Mouse (Mus musculus): ENCODE measurements around the gene Sall1. TPM values are rescaled to one million over a fixed set of nuclear protein-coding genes. Genes with fewer than 3 reads are reported as not detected.

The Sall1 gene
- polyA plus RNA-seq, 1 experiment from 2014 or later, result 0.85 TPM

DNA sequence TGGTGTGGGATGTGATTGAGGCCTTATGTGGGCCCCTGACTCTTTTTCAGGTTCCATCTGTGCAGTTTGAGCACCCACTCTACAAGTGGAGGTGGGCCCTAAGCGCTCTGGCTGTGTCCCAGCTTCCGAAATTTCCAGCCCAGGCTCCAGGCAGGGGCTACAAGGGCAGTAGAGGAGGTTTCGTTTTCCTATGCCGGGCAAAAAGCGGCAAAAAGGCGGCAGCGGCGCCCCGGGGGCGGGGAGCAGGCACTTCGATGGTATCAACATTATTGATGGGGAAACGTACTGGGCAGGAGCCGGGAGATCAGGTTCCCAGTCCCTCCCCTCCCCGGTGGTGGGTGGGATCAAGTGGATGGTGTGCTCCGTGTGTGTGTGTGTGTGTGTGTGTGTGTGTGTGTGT is 2.3 kb upstream of the Sall1 start:
- Histone ChIP-seq H3K4me1 (replicated peaks) (no peaks in the 10 kb centered on the region), H3K4me2 (peak overlapping the region; percentile 55), H3K9ac (no peak overlapping the region), H3K9me3 (replicated peaks) (no peaks in the 10 kb centered on the region), H3K4me3 (replicated peaks) (peak overlapping the region; percentile 21; the same call in 1 of the 2 replicates), H3K36me3 (no peaks in the 10 kb centered on the region), H3K27me3 (peaks cover 83% of the 10 kb centered on the region), H3K27ac (no peak overlapping the region)
- WGBS (ENCODE audit: insufficient replicate concordance), result 2% methylated on average over 15 of the region's 15 CpGs
- ATAC-seq (ENCODE audit: low read depth) (no peak), DNase-seq (no peak)

DNA sequence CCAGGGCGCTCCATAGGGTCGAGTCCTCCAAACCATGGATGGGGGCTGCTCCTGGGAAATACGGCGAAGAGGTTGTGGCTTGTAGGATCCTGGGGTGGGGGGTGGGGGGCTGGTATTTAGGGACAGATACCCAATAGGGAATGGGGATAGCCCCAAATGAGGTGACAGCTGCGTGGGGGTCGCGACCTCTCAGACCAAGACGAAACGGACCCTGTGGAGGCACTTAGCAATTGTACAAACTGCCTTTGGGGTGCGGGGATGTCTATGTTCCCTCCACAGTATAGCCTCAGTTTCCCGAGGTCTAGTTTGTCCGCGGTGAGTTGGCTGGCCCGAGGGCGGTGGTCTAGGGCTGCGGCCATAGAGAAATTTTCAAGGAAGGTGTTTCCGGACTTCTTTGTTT is 1.8 kb upstream of the Sall1 start:
- no peaks in the 10 kb centered on the region for H3K36me3 ChIP-seq
- ATAC-seq (ENCODE audit: low read depth) (no peak), DNase-seq (no peak)
- 4% methylated on average over 17 of the region's 17 CpGs for WGBS (ENCODE audit: insufficient replicate concordance)
- peaks cover 88% of the 10 kb centered on the region for H3K27me3 ChIP-seq
- H3K4me3 ChIP-seq (replicated peaks), result 0 out of 2 replicates have a peak overlapping the region, but pooled peaks have one; percentile 21
- no peak overlapping the region for H3K9ac ChIP-seq
- no peaks in the 10 kb centered on the region for H3K4me1 ChIP-seq (replicated peaks)
- H3K9me3 ChIP-seq (replicated peaks), result no peaks in the 10 kb centered on the region
- H3K27ac ChIP-seq, result no peak overlapping the region
- peak overlapping the region; percentile 55 for H3K4me2 ChIP-seq

DNA sequence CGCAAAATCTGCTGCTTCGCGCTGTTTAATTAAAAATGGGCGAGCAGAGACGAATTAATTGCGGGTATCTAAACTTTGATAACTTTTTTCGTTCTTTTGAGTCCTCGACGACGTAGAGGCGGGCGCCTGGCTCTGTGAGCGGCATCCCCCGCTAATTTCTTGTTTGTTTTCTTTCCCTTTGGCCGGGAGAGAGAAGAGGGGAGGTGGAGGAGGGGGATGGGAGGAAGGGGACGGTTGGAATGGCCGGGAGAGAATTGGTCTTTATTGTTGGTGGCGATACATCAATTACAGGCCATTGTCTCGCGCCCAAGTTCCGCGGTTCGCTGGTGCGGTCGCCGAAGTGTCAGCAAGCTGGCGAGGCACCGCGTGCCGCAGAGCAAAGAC is 1.2 kb upstream of the Sall1 start:
- H3K4me2 ChIP-seq, result peak overlapping the region; percentile 55
- H3K9me3 ChIP-seq (replicated peaks), result no peaks in the 10 kb centered on the region
- no peaks in the 10 kb centered on the region for H3K36me3 ChIP-seq
- no peak overlapping the region for H3K27ac ChIP-seq
- H3K4me3 ChIP-seq (replicated peaks), result peak overlapping the region; percentile 56; the same call in 1 of the 2 replicates
- DNase-seq (no peak), ATAC-seq (ENCODE audit: low read depth) (no peak)
- 1% methylated on average over 30 of the region's 30 CpGs for WGBS (ENCODE audit: insufficient replicate concordance)
- no peak overlapping the region for H3K9ac ChIP-seq
- peaks cover 93% of the 10 kb centered on the region for H3K27me3 ChIP-seq
- H3K4me1 ChIP-seq (replicated peaks), result no peaks in the 10 kb centered on the region

DNA sequence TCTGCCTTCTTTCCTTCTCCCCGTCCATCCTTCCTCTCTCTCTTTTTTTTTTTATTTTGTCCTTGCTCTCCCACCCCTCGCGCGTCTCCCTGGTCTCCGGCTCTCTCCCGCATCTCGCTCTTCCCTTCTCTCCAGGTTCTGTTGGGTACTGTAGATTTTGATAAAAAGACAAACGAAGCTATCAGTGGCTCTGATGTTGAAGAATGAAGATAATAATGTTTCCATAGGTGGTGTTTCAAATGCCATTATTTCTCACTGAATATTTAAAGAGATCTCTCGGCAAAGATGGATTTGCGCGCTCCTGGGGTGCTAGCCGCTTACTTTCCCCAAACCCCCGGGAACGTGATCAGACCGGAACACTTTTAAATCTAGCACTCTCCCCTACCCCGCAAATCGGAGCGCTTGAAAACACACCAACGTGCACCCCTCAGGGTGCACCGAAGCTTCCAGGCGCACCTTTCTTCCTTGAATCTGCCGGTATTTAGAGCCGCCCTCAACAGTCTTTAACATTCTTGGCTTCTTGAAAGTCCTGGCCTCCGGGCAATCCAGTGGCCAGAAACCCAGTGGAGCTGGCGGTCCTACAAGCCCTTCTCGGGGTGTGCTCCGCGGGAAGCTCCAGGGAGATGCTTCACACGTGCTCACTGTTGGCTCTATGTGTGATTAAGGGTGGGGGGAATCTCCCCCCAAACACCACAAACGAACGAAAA is 702 bp upstream of the Sall1 start:
- H3K36me3 ChIP-seq, result no peaks in the 10 kb centered on the region
- no peak for ATAC-seq (ENCODE audit: low read depth)
- no peaks in the 10 kb centered on the region for H3K9me3 ChIP-seq (replicated peaks)
- H3K9ac ChIP-seq, result no peak overlapping the region
- no peaks in the 10 kb centered on the region for H3K4me1 ChIP-seq (replicated peaks)
- peaks cover 98% of the 10 kb centered on the region for H3K27me3 ChIP-seq
- H3K4me3 ChIP-seq (replicated peaks), result peak overlapping the region; percentile 56
- H3K4me2 ChIP-seq, result peak overlapping the region; percentile 55
- no peak for DNase-seq
- whole genome bisulfite sequencing (ENCODE audit: insufficient replicate concordance), result 1% methylated on average over 31 of the region's 31 CpGs
- no peak overlapping the region for H3K27ac ChIP-seq

DNA sequence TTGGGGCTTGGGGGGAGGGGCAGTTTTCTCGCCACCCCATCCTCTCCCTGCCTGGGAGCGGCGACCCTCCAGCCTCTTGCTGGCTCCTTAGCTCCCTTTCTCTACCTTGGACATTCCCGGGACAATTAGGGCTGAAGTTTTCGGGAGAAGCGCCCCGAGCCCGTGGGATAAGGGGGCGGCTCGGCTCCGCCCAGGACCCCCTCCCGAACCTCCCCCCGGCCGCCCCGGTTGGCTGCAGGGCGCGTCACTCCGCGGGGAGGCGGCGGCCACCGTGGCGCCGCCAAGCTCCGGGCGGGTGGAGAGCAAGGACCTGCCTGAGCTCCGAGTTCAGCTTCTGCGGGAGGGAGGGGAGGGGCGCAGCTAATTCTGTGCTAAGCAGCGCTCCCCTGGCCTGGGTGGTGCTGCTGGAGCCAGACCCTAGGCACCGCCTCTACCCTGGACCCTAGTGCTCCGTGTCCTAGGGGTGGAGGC is 556 bp downstream of the Sall1 start:
- H3K27me3 ChIP-seq, result peaks cover 95% of the 10 kb centered on the region

DNA sequence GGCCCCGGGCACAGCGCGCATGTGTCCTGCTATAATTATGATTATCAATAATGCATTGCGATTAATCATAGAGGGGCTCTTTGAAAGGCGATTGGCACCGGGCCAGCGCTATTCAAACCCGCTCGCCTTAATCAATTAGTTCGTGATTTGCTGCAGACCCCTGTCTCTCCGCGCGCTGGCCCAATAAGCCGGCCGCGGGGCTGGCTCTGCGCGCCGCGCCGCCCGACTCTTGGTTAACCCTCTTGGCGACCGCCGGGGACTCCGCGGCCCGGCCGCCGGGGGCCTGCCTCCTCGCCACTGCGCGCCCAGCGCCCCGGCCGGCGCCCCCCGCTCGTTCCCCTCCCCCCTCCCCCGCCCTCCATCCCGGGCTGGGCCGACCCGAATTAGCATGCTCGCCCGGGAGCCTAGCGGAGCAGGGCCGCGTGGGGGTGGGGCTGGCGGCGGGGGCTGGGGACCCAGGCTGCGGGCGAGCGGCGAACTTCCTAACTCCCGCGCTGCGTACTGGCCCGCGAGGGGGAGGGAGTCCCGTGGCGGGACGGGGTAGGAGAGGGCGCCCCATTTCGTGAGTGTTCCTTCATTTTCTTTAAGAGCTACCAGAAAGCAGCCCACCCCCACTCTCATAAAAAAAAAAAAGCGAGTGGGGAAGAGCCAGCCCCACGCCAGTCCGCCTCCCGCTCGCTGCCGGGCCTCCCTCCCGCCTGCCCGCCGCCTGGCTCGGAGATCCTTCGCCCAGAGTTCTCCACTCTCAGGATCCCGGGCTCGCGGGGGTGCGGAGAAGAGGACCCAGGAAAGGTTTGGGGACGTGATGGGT is 1.2 kb downstream of the Sall1 start:
- H3K36me3 ChIP-seq, result no peaks in the 10 kb centered on the region
- WGBS (ENCODE audit: insufficient replicate concordance), result under 1% methylated on average over 77 of the region's 80 CpGs

More for the DNA sequence above, 556 bp downstream of the Sall1 start:
- peak overlapping the region; percentile 66 for H3K27ac ChIP-seq
- no peak overlapping the region for H3K9ac ChIP-seq
- H3K4me2 ChIP-seq, result peak overlapping the region; percentile 55
- H3K4me3 ChIP-seq (replicated peaks), result peak overlapping the region; percentile 56
- ATAC-seq (ENCODE audit: low read depth) (peak; percentile 57), DNase-seq (no peak)
- H3K4me1 ChIP-seq (replicated peaks), result no peaks in the 10 kb centered on the region
- 1% methylated on average over 32 of the region's 32 CpGs for WGBS (ENCODE audit: insufficient replicate concordance)
- no peaks in the 10 kb centered on the region for H3K9me3 ChIP-seq (replicated peaks)
- H3K36me3 ChIP-seq, result no peaks in the 10 kb centered on the region

DNA sequence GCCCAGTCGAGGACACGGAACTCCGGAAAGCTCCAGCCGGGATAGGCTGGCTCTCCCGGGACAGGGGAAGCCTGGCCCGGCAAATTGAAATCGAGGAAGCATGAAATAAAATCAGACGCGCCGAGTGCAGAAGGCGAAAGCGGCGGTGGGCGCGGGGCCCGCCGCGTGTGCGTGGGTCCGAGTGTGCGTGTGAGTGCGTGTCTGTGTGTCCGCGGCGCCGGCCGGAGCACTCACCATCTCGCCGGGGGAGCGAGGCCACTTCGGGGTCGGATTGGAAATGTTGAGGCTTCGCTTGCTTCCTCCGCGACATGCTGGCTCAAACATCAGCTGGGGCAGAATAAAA is 1.9 kb downstream of the Sall1 start:
- H3K4me3 ChIP-seq (replicated peaks), result peak overlapping the region; percentile 56
- H3K9me3 ChIP-seq (replicated peaks), result no peaks in the 10 kb centered on the region
- DNase-seq, result no peak
- peak overlapping the region; percentile 64 for H3K27ac ChIP-seq
- H3K36me3 ChIP-seq, result no peaks in the 10 kb centered on the region
- peak overlapping the region; percentile 55 for H3K4me2 ChIP-seq
- under 1% methylated on average over 35 of the region's 35 CpGs for WGBS (ENCODE audit: insufficient replicate concordance)
- H3K4me1 ChIP-seq (replicated peaks), result no peaks in the 10 kb centered on the region
- peak overlapping the region; percentile 66 for H3K9ac ChIP-seq
- peaks cover 95% of the 10 kb centered on the region for H3K27me3 ChIP-seq
- ATAC-seq (ENCODE audit: low read depth), result no peak

More for the DNA sequence above, 1.2 kb downstream of the Sall1 start:
- DNase-seq, result no peak
- Histone ChIP-seq H3K4me2 (peak overlapping the region; percentile 55), H3K27ac (peak overlapping the region; percentile 66; the same call in 1 of the 2 replicates), H3K4me1 (replicated peaks) (no peaks in the 10 kb centered on the region), H3K9ac (peak overlapping the region; percentile 66), H3K4me3 (replicated peaks) (peak overlapping the region; percentile 56), H3K9me3 (replicated peaks) (no peaks in the 10 kb centered on the region), H3K27me3 (peaks cover 95% of the 10 kb centered on the region)
- ATAC-seq (ENCODE audit: low read depth), result peak; percentile 48

DNA sequence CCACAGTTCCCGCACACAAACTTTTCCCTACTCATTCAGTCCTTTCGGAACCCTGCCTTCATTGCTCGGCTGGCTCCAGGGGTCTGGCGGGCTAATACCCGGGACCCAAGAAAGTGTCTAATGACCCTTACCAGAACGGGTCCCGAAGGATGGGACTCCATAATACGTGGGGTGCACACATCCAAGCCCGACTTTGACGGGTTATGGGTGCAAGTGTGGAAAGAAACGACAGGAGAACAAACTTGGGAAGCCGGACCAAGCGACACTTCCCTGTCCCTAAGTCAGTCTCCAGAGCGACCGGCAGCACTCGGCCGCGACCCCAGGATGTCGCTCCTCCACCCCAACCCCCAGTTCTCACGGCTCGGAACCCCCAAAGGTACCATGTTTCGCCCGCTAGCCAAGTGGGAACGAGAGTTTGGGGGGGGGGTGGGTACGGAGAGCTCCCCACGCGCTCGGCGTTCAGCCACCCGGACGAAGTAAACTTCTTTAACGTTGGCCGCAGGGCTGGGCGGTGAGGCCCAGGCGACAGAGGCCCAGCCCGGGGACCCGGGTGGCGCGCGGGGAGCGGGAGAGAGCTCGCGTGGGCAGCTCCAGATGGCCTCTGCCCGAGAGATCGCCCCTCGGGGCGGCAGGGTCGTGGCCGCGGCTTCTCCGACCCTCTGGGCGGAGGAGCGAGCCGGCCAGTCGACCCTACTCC is 2.4 kb downstream of the Sall1 start:
- H3K9ac ChIP-seq, result peak overlapping the region; percentile 66
- peak overlapping the region; percentile 56 for H3K4me3 ChIP-seq (replicated peaks)
- H3K4me1 ChIP-seq (replicated peaks), result no peaks in the 10 kb centered on the region
- WGBS (ENCODE audit: insufficient replicate concordance), result 1% methylated on average over 55 of the region's 55 CpGs
- peak; percentile 8; the same call in 1 of the 2 replicates for ATAC-seq (ENCODE audit: low read depth)
- peak overlapping the region; percentile 64 for H3K27ac ChIP-seq
- no peaks in the 10 kb centered on the region for H3K36me3 ChIP-seq
- DNase-seq, result no peak
- H3K4me2 ChIP-seq, result peak overlapping the region; percentile 55
- H3K9me3 ChIP-seq (replicated peaks), result no peaks in the 10 kb centered on the region
- peaks cover 95% of the 10 kb centered on the region for H3K27me3 ChIP-seq

DNA sequence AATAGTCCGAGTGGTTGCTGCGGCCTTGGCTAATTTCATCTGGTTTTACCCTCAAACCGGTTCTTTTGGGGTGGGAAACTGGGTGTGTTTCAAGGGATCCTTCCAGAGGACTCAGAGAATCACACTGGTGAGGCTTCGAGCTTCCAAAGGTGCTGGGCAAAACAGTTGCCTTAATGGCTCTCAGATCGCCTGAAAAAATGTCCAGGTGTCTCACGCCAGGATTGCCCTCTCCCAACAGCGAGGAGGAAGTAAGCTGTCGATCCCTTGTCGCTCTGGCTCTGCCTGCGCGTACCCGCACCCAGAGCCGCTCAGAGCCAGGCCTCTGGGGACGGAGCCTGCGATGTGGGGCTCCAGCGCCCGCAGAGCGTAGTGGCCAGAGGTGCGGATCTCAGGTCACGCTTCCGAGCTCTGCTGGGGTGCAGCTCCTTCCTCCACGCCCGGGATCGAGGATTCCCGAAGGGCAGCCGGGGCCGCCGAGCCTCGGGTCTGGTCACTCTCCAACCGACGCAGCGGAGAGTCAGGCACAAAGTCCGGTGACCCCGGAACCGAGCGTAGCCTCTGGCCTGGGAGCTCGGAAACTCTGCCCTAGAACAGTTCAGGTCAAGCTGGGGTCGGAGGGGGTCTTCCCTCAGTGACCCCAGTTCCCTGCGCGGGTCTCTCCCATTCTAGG is 3.1 kb downstream of the Sall1 start:
- Histone ChIP-seq H3K4me1 (replicated peaks) (no peaks in the 10 kb centered on the region), H3K36me3 (no peaks in the 10 kb centered on the region), H3K9ac (peak overlapping the region; percentile 66), H3K9me3 (replicated peaks) (no peaks in the 10 kb centered on the region), H3K27me3 (peaks cover 91% of the 10 kb centered on the region), H3K4me2 (peak overlapping the region; percentile 55), H3K4me3 (replicated peaks) (peak overlapping the region; percentile 56), H3K27ac (peak overlapping the region; percentile 64)
- DNase-seq (no peak), ATAC-seq (ENCODE audit: low read depth) (peak; percentile 14; the same call in 1 of the 2 replicates)
- WGBS (ENCODE audit: insufficient replicate concordance), result 2% methylated on average over 40 of the region's 40 CpGs

DNA sequence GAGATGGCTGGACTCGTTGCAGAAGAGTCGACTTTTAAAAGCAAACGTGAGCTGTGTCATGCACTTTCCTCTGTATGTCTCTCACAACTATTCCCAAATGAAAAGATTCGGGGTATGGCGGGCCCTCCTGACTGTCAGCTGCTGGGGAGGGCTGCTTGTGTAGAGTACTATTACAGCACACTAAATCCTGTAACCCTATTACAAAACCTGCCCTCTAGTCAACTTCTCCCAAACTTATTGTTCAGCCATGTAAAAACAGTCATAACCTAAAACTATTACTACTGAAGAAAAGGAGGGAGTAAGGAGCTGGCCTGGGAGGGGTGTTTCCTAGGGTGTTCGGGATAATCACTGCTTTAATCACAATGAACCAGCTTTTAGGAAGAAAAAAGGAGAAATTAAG is 4.1 kb downstream of the Sall1 start:
- Histone ChIP-seq H3K4me2 (peak overlapping the region; percentile 36), H3K4me3 (replicated peaks) (no peak overlapping the region), H3K27ac (no peak overlapping the region), H3K36me3 (no peaks in the 10 kb centered on the region), H3K9me3 (replicated peaks) (no peaks in the 10 kb centered on the region), H3K27me3 (peaks cover 81% of the 10 kb centered on the region), H3K9ac (no peak overlapping the region), H3K4me1 (replicated peaks) (no peaks in the 10 kb centered on the region)
- no peak for DNase-seq
- no peak for ATAC-seq (ENCODE audit: low read depth)
- WGBS (ENCODE audit: insufficient replicate concordance), result 37% methylated on average over 6 of the region's 6 CpGs
